Mouse (Mus musculus): ENCODE measurements at regions not wholly inside any gene's neighbourhood (a gene's known extent, or its start where the extent isn't known, plus 50 kb on each side); places are given as distances from the start of the nearest gene placed in this dataset.

GRCm38 (mm10) chr12:58653222-58653621 is 358.6 kb downstream of the Sec23a start:
- TF ChIP-seq CTCF (IDR thresholded peaks at IDR 0.05) = no peak
- no peak for TF ChIP-seq EP300 (IDR thresholded peaks at IDR 0.05)
